Mouse (Mus musculus) megakaryocyte, embryonic 14.5 days (primary cell): ENCODE data around the gene Gfi1b.

Source experiments
- FLI1 ChIP-seq: IDR thresholded peaks from 2 replicates; pipeline ENCODE4 v1.6.1; 2012; ENCODE audit warnings: low read length, inconsistent platforms, mixed read lengths
- GATA1 ChIP-seq: IDR thresholded peaks from 3 replicates; pipeline ENCODE4 v1.6.1; 2012; ENCODE audit warnings: mixed read lengths, low read length, inconsistent platforms, borderline replicate concordance

- TF ChIP-seq FLI1: no peak
- TF ChIP-seq GATA1: no peak
Observed at GRCm38 (mm10) chr2:28628053-28628452, 6.3 kb upstream of the Gfi1b start.
